Mouse (Mus musculus) lung, adult 2 months (tissue): ENCODE results near the gene Pycr2.

Experiments
- CTCF ChIP-seq: fragments of 200-500 bp; IDR thresholded peaks from 2 replicates; pipeline ENCODE4 v1.5.1; 2011; ENCODE audit warnings: mild to moderate bottlenecking, low read length, control low read depth; ENCODE audit not compliant: insufficient read depth
- POLR2A ChIP-seq: fragments of 200-500 bp; IDR thresholded peaks from 2 replicates; pipeline ENCODE4 v1.6.1; 2011; ENCODE audit warnings: low read depth, mild to moderate bottlenecking, control low read depth, low read length, borderline replicate concordance; ENCODE audit errors: extremely low read depth

DNA sequence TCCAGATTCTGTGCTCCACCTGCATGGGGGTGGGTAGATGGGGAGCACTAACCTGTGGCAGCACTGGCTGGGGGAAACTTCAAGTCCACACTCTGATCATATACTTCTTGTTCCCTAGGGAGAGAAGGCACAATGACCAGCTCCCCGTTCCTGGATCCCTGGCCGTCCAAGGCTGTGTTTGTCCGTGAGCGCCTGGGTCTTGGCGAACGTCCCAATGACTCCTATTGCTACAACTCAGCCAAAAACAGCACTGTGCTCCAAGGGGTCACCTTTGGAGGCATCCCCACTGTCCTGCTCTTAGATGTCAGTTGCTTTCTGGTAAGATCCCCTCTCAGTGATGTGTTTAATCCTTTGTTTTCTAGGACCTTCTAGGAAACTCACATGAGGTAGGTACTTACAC, 42.4 kb downstream of the Pycr2 start:
- TF ChIP-seq POLR2A (no peak), CTCF (no peak)
